Mouse (Mus musculus) ES-Bruce4 (cell line): ENCODE results near the gene Gm4133.
"Not testable (repeated sequence)": the region's sequence is repeated elsewhere in the genome, so short reads cannot be mapped to it uniquely, and the experiment has no call there.

Source experiments
- CTCF ChIP-seq: IDR thresholded peaks from one replicate; pipeline ENCODE4 v1.8.1; 2011; ENCODE audit warnings: low read depth, low read length
- EP300 ChIP-seq: IDR thresholded peaks from 2 replicates; pipeline ENCODE4 v1.6.1; 2011; ENCODE audit warnings: low read depth, low read length; ENCODE audit not compliant: insufficient read depth
- POLR2A ChIP-seq: IDR thresholded peaks from one replicate; pipeline ENCODE4 v1.8.1; 2011; ENCODE audit warnings: low read length; ENCODE audit not compliant: insufficient read depth

DNA sequence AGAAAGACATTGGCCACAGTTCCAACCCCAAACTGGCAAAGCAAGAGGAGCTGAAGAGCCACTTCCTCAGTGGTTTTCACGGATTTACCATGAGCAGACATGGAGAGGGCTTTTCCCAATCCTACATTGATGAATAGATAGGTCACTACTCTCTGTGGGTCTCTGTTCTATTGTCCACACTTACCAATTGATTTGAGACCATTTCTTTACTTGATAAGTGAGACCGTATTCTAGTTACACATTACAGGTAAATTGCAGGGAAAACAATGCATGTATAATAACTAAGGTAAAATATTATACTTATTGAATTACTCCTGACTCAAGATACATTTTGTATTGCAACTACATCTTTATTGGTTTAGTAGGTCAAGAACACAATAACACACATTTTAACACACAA is at the start of gene Gm4133:
- TF ChIP-seq CTCF, POLR2A, EP300: not testable (repeated sequence)
